Mouse (Mus musculus) left cerebral cortex, adult 18-20 months (tissue): ENCODE data around the gene Colec11. TPM values are rescaled to one million over a fixed set of nuclear protein-coding genes. Genes with fewer than 3 reads are reported as not detected.

Source experiments
- total RNA-seq, 2 experiments: library from RNA; stranded (reverse); gene quantifications; 2 replicates each; pipeline ENCODE4 v1.2.3; 2021

The Colec11 gene
- total RNA-seq, 2 experiments from 2014 or later: 0.30 to 0.58 TPM

Other genes with a start within 250 kb of the Colec11 start
- gene Dcdc2c, start 71.0 kb downstream of the Colec11 start, total RNA-seq: 1 to 10 TPM in 1 of 2 experiments, under 1 TPM in 1; 0.82 to 1.0 TPM
- under 1 TPM; 0.72 to 0.82 TPM for gene Allc, start 40.9 kb downstream of the Colec11 start, total RNA-seq
- 100 to 1,000 TPM; 302 to 311 TPM for gene Rps7, start 12.6 kb upstream of the Colec11 start, total RNA-seq
- gene Rnaseh1, start 26.2 kb upstream of the Colec11 start, total RNA-seq: 10 to 100 TPM; 13.1 to 16.2 TPM
- gene Adi1, start 51.9 kb upstream of the Colec11 start, total RNA-seq: 10 to 100 TPM; 36.5 to 37.2 TPM
- gene Trappc12, start 127.1 kb upstream of the Colec11 start, total RNA-seq: 10 to 100 TPM; 63.4 to 64.4 TPM
- gene Eipr1, start 128.4 kb upstream of the Colec11 start, total RNA-seq: 10 to 100 TPM; 60.2 to 66.6 TPM